ENCODE assay signal across 8 mouse cellular contexts in the genomic region with DNA sequence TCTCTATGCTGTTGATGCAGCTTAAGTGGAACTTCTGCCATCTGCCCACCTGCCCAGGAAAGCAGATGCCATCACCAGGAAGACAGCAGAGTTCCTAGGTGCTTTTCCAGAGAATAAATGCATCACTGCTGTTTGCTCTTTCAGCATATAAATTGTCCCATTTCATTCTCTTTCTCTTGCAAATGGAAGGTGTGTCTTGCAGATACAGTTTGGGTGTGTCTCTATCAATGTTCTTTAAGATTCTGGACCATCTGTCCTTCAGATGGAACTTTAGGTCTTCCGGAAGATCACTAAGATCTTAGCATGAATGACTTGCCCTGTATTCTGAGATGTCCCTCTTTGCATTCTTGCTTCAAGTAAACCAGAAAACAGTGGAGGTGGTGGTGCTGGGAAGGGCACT. TPM values are rescaled to one million over a fixed set of nuclear protein-coding genes. Genes with fewer than 3 reads are reported as not detected.
DNase-seq lines count a peak whose midpoint lies in the region; ATAC-seq lines count a peak whose summit lies in the region.

No protein-coding gene starts in this region.

- H3K4me2 ChIP-seq in kidney, embryonic 15.5 days: peak overlapping the region; percentile 85
- peak overlapping the region; percentile 62 for H3K4me2 ChIP-seq in embryonic facial prominence, embryonic 14.5 days (ENCODE audit: low read depth, low read length)
- H3K4me2 ChIP-seq in neural tube, embryonic 12.5 days (replicated peaks): peak overlapping the region; percentile 79

- DNase-seq in kidney, adult 9 months: no peak
- DNase-seq in embryonic facial prominence, embryonic 14.5 days (ENCODE audit: low spot score): no peak
- DNase-seq in large intestine, adult 2 months (ENCODE audit: low read depth, low spot score): peak; percentile 7
- no peak for DNase-seq in thymus, postnatal 36 days
- DNase-seq in layer of hippocampus, adult 11-12 months (ENCODE audit: low spot score): no peak

- peaks cover 19% of the 10 kb centered on the region for H3K4me1 ChIP-seq in kidney, embryonic 15.5 days
- peaks cover 7% of the 10 kb centered on the region for H3K4me1 ChIP-seq in embryonic facial prominence, embryonic 14.5 days (ENCODE audit: control insufficient read depth, insufficient read depth, low read length)
- peaks cover 4% of the 10 kb centered on the region; the same call in 1 of the 2 replicates for H3K4me1 ChIP-seq in neural tube, embryonic 12.5 days

- H3K4me3 ChIP-seq in kidney, embryonic 15.5 days (replicated peaks): peak overlapping the region; percentile 67
- H3K4me3 ChIP-seq in embryonic facial prominence, embryonic 14.5 days (ENCODE audit: low read depth, low read length): peak overlapping the region; percentile 76
- H3K4me3 ChIP-seq in neural tube, embryonic 12.5 days: peak overlapping the region; percentile 73; the same call in 1 of the 2 replicates

- H3K27me3 ChIP-seq in kidney, embryonic 15.5 days: no peaks in the 10 kb centered on the region
- no peaks in the 10 kb centered on the region for H3K27me3 ChIP-seq in embryonic facial prominence, embryonic 14.5 days (replicated peaks; ENCODE audit: control insufficient read depth, insufficient read depth, low read length)
- no peaks in the 10 kb centered on the region for H3K27me3 ChIP-seq in neural tube, embryonic 12.5 days (replicated peaks)

- ATAC-seq in kidney, embryonic 15.5 days (replicated peaks; ENCODE audit: low FRiP score): no peak
- no peak for ATAC-seq in embryonic facial prominence, embryonic 14.5 days (ENCODE audit: low read depth)
- no peak for ATAC-seq in neural tube, embryonic 12.5 days (ENCODE audit: low FRiP score, low read depth)
- no peak for ATAC-seq in megakaryocyte-erythroid progenitor cell, adult 5-6 weeks (replicated peaks; ENCODE audit: low FRiP score, low TSS enrichment, poor library complexity, severe bottlenecking)

- H3K36me3 ChIP-seq in kidney, embryonic 15.5 days: no peaks in the 10 kb centered on the region
- H3K36me3 ChIP-seq in embryonic facial prominence, embryonic 14.5 days (ENCODE audit: control insufficient read depth, insufficient read depth, low read length): no peaks in the 10 kb centered on the region
- no peaks in the 10 kb centered on the region for H3K36me3 ChIP-seq in neural tube, embryonic 12.5 days

- H3K27ac ChIP-seq in kidney, embryonic 15.5 days: no peak overlapping the region
- H3K27ac ChIP-seq in embryonic facial prominence, embryonic 14.5 days (replicated peaks; ENCODE audit: low read depth, low read length): 0 out of 2 replicates have a peak overlapping the region, but pooled peaks have one; percentile 76
- H3K27ac ChIP-seq in neural tube, embryonic 12.5 days: no peak overlapping the region

- WGBS in kidney, embryonic 15.5 days: 73% methylated on average over 1 of the region's 1 CpGs
- WGBS in embryonic facial prominence, embryonic 14.5 days: 38% methylated on average over 1 of the region's 1 CpGs
- 31% methylated on average over 1 of the region's 1 CpGs for WGBS in large intestine, adult 2 months
- WGBS in neural tube, embryonic 12.5 days: 74% methylated on average over 1 of the region's 1 CpGs

- H3K9me3 ChIP-seq in kidney, embryonic 15.5 days (replicated peaks): no peaks in the 10 kb centered on the region
- no peaks in the 10 kb centered on the region for H3K9me3 ChIP-seq in embryonic facial prominence, embryonic 14.5 days (ENCODE audit: control insufficient read depth, low read length)
- no peaks in the 10 kb centered on the region for H3K9me3 ChIP-seq in neural tube, embryonic 12.5 days

- no peak overlapping the region for H3K9ac ChIP-seq in kidney, embryonic 15.5 days
- peak overlapping the region; percentile 78; the same call in 1 of the 2 replicates for H3K9ac ChIP-seq in embryonic facial prominence, embryonic 14.5 days (ENCODE audit: low read depth, low read length)
- H3K9ac ChIP-seq in neural tube, embryonic 12.5 days: 0 out of 2 replicates have a peak overlapping the region, but pooled peaks have one; percentile 75

RNA-seq across cellular contexts. Expression of a gene that starts 1.1 kb away (rescaled TPM):
- 6.3 and 8.7 TPM in 2 replicates for polyA plus RNA-seq in kidney, embryonic 15.5 days (2015; fragmentation: Nextera tagmentation; extraction: Ambion mirVana)
- polyA plus RNA-seq in embryonic facial prominence, embryonic 14.5 days (2014; fragmentation: Nextera tagmentation; extraction: Ambion mirVana): 8.7 and 8.9 TPM in 2 replicates
- polyA plus RNA-seq in large intestine, adult 2 months (2012; rRNA removed): 1.9 and 2.4 TPM in 2 replicates
- 6.1 and 7.9 TPM in 2 replicates for polyA plus RNA-seq in neural tube, embryonic 12.5 days (2016; fragmentation: Nextera tagmentation; extraction: Ambion mirVana)
- 4.7 TPM in 1 of 2 replicates, not detected in the other for total RNA-seq in megakaryocyte-erythroid progenitor cell, adult 5-6 weeks (2014; fragmentation: Nextera tagmentation)
- 0.34 TPM in 1 of 2 replicates, not detected in the other for total RNA-seq in megakaryocyte-erythroid progenitor cell, adult 5-6 weeks (2017)
